Mouse (Mus musculus): ENCODE results near the gene Fa2h.
"Not testable (repeated sequence)": the region's sequence is repeated elsewhere in the genome, so short reads cannot be mapped to it uniquely, and the experiment has no call there.

Gene Fa2h

DNA sequence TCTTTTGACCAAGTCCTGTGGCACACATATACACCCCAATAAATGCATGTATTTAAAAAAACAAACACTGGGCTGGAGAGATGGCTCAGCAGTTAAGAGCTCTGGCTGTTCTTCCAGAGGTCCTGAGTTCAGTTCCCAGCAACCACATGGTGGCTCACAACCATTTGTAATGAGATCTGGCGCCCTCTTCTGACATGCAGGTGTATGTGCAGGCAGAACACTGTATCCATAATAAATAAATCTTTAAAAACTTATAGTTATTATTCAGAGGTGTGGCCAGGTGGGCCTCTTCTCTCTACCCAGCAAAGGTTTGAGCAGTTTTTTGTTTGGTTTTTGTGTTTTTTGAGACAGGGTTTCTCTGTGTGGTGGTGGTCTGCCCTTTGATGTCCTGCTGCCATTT is 34.7 kb downstream of the Fa2h start:
- no peak for DNase-seq (ENCODE audit: low read depth, low spot score)

DNA sequence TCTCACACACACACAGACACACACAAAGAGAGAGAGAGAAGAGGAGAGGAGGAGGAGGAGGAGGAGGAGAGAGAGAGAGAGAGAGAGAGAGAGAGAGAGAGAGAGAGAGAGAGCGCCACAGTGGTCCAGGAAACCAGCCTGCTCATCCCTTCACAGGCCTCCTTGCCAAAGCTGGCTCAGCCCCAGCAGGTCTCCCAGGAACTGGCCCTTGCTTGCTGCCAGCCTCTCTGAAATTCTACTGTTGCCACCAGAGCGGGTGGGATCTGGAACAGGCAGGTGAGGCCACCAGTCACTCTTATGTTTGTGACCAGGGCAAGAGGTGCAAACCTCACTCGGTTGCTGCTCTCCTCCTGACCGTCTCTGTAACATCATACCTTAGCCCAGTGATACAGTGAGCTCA is 36.2 kb downstream of the Fa2h start:
- DNase-seq (ENCODE audit: low read depth, low spot score) = no peak

DNA sequence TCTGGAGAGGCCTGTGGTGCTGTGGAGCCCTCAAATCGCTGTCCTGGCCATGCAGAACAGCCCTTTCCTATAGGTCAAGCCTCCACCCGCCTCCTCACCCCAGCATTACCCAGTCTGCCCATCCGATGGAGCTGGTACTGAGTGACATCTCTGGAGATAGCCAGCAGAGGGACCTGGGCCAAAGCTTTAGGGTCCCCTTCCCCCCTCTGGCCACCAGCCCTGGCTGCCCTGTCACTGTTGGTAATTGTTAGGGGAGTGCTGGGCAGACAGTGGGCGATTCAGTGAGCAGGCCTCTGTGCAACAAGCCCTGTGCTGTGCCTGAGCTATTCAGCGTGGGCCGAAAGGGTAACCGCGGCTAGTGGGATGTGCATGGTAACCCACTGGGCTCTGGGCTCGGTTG is 40.1 kb downstream of the Fa2h start:
- no peak for DNase-seq (ENCODE audit: low read depth, low spot score)

DNA sequence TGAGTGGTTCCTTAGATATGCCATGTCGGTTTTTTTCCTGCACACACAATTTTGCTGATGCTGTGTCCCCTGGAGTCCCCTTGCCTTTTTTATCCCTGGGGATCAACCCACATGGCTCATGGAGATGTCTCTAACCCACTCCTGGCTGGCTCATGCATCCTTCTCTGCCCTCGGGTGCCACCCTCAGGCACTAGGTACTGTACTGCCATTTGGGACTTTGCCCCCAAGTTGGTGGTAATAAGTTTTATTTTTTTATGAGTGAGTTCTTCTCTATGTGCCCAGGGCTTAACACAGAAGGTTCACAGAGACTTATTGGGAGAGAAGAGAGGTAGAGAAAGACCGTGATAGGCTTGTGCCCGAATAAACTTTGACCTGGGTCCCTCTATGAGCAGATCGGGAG is 41.3 kb downstream of the Fa2h start:
- no peak for DNase-seq (ENCODE audit: low read depth, low spot score)

DNA sequence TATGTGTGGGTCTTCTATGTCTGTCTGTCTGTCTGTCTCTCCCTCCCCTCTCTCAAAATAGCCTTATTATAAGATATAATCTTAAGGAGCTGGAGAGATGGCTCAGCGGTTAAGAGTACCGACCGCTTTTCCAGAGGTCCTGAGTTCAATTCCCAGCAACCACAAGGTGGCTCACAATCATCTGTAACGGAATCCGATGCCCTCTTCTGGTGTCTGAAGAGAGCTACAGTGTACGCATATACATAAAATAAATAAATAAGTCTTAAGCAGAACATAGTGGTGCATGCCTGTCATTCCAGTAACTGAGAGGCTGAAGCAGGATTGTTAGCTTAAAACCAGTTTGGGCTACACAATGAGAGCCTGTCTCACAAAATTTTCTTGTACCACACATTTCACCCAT is 43.0 kb downstream of the Fa2h start:
- DNase-seq (ENCODE audit: low read depth, low spot score) = peak; percentile 19

DNA sequence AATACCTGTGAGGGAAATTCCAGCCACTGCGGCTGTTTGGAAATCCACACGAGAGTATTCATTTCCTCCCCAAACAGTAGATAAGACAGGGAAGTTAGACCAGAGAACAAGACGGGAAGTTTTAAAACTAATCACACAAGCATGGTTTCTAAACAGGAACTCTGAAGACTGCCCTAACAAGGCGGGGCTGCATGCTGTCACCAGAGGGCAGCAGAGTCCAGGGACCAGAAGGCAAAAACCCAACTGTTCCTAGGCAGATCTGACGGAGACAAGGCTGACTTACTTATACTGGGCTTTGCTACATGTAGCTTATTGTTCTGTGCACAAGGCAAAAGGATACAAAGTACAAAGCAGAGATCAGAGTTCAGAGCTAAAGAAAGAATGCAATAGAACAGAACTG is 50.4 kb downstream of the Fa2h start:
- DNase-seq (ENCODE audit: low read depth, low spot score) = peak; percentile 72

DNA sequence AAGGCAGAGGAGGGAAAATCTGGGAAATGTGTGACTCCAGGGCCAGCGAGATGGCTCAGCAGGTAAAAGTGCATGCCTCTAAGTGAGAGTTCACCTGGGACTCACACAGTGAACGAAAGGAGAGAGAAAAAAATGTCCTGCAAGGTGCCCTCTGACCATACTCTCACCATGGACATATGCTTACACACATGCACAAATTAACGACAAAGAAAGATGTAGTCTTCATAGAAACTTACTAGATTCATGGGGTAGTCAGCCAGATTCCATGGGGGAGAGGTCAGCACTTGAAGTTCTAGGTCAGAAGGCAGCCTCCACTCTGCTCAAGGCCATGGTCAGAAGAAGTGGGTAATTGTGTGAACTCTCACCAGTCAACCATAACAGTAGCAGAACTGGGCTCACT is 53.4 kb downstream of the Fa2h start:
- no peak for DNase-seq (ENCODE audit: low read depth, low spot score)

DNA sequence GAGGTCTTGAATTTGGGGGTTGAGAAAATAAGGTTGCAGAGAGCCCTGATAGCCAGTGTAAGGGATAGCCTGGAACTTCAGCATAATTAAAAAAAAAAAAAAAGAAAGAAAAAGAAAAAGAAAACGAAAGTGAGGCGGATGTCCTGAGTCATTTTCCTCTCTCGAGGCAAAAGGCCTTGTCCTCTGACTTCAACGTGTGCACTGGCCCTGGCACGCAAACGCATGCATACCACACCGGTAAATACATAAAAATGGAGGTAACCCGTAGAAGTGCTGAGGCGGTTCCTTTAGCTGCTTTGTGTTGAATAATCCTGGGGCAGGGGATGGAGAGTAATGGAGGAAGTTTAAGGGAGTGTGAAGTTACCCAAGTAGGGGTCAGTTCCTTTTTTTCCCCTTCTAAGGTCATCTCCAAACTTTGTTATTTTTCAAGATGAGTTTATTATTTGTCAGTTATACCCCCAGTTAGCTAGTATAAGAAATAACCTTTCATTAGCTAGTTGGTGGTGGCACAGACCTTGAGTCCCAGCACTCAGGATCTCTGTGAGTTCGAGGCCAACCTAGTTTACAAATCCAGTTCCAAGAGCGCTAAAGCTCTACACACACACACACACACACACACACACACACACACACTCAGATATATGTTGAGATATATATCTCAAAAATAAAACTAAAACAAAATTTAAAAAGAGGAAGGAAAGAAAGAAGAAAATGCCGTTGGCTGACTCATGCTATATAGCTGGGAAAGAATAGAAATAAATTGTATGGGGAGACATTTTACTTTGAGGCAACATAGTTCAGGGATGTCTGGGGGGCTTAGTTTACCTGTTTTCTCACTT is 55.0 kb downstream of the Fa2h start:
- peak; percentile 45 for DNase-seq (ENCODE audit: low read depth, low spot score)

DNA sequence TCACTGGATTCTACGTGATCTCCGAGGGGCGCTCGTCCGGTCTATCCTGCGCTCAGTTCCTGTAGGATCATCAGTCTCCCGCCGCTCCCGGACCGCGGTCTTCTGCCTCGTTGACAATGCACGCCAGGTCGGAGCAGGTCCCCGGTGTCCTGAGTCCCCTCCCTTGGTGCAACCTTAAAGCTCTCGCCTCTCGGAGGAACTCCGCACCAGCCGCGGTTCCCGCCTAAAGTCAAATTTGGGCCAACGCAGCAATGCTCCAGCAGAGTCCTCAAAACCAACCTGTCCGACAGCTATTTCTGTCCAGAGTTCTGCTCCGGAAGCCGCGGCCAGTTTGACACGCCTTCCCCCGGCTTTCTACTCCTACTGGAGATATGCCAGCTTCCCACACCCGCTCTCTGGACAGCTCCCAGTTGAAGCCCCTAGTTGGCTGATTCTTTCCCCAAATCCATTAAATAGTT is 55.7 kb downstream of the Fa2h start, which contains the start of gene Mlkl:
Mlkl (minus strand) TSS at position 288 of the 458 bp plus-strand sequence.
- peak; percentile 19 for DNase-seq (ENCODE audit: low read depth, low spot score)

DNA sequence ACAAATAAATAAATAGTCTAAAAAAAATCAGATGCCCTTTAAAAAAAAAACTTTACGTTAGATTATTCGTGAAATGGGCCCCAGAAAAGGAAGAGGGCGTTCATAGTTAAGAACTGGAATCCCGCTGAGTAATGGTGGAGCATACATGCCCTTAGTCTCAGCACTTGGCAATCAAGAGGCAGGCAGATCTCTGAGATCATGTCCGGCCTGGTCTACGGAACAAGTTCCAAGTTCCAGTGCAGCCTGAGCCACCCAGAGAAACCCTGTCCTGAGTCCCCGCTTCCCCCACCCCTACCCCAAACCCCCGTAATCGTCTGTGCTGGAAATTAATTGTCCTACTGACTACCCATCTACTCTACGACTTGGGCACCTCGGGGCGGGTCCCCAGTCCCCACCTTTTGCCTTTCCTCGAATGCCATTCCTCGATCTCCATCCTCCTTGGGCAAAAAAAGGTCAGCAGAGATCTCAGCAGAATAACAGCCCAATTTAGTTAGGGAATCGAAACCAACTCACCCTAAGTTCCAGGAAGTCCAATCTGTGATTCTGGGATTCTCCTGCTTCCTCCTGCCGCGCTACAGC is 56.2 kb downstream of the Fa2h start:
- DNase-seq (ENCODE audit: low read depth, low spot score) = no peak

DNA sequence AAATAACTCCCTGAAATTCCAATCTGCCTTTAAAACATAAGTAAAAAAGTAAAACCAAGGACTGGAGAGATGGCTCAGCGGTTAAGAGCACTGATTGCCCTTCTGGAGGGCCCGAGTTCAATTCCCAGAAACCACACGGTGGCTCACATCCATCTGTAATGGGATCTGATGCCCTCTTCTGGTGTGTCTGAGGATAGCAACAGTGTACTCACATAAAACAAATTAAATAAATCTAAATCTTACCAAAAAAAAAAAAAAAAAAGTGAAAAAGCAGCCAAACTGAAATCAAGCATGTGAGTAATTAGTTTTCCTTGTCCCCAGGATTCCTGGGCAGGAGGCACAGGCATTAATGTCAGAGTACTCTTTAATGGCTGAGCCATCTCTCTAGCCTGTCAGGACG is 56.9 kb downstream of the Fa2h start:
- no peak for DNase-seq (ENCODE audit: low read depth, low spot score)

DNA sequence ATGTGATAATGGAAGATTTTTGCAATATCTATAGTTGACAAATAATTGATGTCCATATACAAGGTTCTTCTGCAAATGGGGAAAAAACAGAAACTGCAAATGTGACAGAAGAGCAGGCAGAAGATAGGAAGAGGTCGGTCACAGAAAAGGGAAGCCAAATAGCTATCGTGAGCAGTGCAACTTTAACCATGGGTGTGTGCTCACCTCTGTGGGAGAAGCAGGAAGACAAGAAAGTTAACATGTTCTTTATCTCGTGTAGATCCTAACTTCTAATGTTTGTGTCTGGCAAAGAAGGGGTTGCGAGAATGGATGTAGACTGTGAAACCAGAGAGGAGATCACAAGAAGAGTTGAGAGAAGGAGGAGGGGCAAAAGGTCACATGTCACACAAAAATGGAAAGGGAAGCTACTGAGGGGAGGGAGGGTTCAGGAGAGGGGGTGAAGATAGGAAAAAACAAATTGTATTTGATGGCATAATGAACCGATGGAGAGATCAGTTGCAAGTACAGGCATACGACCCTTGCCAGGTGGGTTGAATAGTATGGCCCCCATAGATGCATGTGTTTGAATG is 68.3 kb downstream of the Fa2h start:
- no peak for DNase-seq (ENCODE audit: low read depth, low spot score)

DNA sequence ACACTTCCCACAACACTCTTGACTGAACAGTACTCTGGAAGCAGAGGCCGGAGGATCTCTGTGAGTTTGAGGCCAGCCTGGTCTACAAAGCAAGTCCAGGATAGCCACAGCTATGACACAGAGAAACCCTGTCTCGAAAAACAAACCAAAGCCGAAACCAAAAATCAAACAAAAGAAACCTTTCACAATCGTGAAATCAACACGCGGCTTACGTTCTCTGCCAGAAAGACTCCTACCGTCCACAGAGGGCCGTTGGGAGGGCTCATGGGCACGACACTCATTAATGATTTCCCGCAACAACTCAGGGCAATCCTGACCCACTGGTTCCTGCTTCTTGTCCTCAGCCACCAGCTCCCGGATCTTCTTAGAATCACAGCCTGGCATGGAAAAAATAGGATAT is 78.9 kb downstream of the Fa2h start:
- no peak for DNase-seq (ENCODE audit: low read depth, low spot score)

DNA sequence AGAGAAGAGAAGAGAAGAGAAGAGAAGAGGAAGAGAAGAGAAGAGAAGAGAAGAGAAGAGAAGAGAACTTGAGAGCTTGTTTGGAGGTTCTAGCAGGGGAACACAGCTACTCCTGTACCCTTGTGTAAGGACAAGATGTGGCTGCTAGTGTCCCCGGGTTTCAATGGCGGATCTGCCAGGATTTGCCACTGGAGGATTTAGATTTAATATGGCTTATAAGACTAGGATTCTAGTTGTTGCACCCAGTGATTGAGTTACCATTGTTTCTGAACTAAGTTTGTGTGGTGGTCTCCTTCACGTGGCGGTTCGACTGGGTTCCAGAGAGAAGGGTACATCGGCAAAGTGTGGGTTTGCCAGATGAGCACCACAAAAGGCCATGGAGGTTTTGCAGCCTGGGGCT is 79.7 kb downstream of the Fa2h start:
- not testable (repeated sequence) for DNase-seq (ENCODE audit: low read depth, low spot score)

DNA sequence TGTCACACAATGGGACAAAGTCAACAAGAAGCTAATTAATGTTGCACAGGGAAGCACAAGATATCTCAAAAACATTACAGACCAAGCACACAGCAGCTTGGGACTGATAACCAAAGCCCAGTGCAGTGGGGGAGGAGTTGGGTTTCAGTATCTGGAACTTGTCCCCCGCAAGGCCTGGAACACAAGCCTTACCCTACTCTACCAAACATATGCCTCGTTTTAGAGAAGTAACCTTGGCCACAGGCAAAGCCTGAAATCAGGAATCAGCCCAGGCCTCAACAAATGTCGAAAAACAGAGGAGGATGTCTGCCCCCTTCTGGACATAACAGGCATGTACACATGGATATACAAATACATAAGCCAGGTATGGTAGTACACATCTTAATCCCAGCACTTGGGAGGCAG is 80.9 kb downstream of the Fa2h start:
- peak; percentile 38 for DNase-seq (ENCODE audit: low read depth, low spot score)

DNA sequence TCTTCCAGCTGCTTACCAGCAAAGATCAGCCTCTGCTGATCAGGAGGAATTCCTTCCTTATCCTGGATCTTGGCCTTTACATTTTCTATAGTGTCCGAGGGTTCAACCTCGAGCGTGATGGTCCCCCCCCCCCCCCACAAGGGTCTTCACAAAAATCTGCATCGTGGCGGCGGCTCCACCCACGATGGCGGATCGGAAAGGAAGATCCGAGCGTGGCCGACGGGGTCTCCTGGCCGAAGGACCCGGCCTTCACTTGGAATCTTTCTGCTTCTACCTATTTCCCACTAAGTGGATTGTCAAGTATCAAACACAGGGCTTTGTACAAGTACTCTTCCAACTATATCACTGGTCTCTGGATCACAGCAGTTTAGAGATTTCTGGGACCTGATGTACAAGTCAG is 83.6 kb downstream of the Fa2h start:
- DNase-seq (ENCODE audit: low read depth, low spot score) = not testable (repeated sequence)

DNA sequence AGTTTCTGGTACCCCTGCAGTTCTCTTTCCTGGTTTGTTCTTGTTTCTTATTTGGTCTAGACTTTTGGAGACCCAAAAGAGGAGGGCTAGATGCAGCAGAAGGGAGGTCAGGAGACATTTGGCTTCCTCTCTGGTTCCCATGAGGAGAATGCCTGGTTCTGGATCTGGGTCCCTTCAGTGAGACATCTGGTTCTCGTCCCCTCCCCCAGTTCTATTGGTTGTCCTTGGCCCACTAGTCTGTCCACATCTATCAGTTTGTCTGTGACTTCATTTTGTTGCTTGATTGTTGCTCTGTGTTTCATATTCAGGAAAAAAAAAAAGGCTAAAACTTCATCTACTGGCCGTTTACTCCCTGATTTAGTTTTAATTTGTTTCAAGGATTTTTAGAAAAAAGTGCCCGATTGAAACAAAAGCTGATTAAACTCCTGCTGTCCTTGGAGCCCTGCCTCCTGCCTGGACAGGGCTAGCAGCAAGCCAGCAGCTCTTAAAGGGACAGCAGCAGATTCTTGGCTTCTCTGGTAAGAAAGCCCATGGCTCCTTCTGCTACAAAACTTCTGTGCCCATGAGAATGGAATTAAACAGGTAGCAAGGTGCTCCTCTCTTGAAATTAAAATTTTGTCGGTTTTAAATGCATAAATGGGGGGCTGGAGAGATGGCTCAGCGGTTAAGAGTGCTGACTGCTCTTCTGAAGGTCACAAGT is 88.4 kb downstream of the Fa2h start:
- DNase-seq (ENCODE audit: low read depth, low spot score) = no peak

DNA sequence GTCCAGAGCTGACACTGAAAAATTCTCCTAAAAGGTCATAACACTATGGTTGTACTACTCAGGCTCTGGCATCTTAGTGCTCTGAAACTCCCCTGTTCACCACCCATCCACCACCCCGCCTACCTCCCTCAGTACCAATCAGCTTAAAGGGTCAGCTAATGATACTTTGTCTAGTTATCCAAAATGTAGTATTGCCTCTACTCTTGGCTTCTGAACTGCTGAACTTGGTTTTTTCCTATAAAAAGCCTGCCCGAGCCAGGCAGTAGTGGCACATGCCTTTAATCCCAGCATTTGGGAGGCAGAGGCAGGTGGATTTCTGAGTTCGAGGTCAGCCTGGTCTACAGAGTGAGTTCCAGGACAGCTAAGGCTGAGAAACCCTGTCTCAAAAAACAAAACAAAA is 89.3 kb downstream of the Fa2h start:
- no peak for DNase-seq (ENCODE audit: low read depth, low spot score)

DNA sequence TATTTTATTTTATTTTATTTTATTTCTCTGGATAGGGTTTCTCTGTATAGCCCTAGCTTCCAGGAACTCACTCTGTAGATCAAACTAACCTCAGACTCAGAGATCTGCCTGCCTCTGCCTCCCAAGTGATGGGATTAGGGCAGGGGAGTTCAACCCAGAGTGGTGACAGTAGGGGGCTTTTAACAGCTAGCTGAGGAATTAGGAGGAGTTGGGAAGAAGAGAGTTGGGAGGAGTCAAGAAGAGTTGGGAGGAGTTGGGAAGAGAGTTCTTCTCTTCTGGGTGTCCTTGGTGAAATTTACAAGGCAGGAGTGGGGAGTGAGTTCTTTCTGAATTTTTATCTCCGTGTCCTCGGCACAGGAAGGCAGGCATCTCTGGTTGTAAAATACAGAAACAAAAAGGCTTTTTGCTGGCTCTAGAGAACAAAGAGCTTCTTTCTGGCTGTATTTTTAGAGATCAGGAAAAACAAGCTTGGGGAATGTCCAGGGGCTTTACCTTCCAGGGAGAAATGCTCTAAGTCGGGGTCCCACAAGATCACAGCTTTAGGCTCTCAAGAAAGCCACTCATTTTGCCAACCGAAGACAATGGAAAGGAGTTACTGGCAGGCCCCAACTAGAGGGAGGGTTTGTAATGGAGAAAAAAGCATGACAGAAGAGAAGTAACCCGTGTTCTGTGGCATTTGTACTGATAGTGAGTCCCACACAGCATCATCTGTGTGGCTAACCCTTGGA is 90.4 kb downstream of the Fa2h start:
- DNase-seq (ENCODE audit: low read depth, low spot score) = not testable (repeated sequence)

DNA sequence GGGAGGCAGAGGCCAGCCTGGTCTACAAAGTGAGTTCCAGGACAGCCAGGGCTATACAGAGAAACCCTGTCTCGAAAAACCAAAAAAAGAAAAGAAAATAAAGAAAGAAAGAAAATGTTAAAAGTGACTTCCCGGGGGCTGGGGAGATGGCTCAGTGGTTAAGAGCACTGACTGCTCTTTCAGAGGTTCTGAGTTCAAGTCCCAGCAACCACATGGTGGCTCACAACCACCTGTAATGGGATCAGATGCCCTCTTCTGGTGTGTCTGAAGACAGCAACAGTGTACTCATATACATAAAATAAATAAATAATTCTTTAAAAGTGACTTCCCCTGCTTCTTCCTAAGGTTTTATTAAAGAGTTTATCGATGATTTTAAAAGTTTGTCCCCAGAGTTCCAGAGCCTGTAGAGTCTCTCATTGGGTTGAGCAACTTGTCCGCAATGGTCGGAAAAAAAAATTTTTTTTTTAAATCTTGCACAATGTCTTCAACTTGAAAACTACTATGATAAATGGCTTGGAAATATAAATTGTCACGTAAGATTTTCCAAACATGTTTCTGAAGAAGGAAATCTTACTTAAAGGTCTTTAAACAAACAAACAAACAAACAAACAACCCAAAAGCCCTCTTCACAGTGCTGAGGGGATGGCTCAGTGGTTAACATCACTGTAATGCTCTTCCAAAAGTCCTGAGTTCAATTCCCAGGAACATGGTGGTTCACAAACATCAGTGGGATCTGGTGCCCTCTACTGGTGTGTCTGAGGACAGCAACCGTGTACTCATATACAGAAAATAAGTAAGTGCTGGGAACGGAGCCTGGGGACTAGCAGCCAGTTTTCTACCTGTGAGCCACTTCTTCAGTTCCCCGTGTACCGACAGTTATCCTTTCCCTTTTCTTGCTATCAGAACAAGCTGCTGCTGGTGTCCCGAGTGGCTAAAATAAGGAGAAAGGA is 92.8 kb downstream of the Fa2h start:
- DNase-seq (ENCODE audit: low read depth, low spot score) = peak; percentile 72
